Mouse (Mus musculus) cerebellum, postnatal 36 days (tissue): ENCODE data around the gene Psd.

Experiments used
- DNase-seq, 2 experiments: peaks; one replicate each; pipeline ENCODE4 v3.0.0; 2021 to 2022; ENCODE audit warnings: mixed read lengths in 2 of 2

Gene Psd

DNA sequence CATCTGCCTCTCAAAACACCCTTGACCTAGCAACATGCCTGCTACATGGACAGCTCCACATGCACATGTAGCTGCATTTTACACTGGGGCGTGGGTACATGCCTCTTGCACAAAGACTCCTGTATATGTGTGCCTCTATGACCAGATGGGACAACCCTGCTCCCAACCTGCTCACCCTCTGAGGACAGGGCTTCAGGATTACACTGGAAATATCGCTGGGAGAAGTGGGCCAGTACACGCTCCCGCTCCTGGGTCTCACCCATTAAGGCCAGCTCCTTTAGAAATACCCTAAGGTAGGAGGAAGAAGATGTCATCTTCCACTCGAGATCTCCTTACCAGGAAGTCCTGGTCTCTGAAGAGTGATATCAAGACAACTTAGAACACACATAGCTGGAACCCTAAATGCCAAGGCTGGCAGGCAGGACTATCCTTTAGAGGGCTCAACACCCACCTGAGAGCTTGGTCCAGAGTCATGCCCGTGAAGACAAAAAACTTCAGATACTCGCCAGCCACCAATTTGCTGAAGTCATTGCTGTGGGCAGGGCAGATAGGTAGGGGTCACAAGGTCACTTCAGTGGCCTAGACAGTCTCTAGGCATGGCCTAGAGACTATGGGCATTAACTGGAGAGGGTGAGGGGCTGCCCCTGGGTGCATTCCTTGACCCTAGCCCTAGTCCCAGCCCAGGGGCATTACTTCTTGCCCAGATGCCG lies 6.7 kb downstream of the Psd start:
- peak in 1 of 2 experiments; percentile 19 for DNase-seq

GRCm38 (mm10) chr19:46318586-46319378 lies 8.2 kb downstream of the Psd start:
- peak; percentile 52 to 70 for DNase-seq

- DNase-seq = peak; percentile 35 to 38
Observed at GRCm38 (mm10) chr19:46318031-46318471, 8.9 kb downstream of the Psd start.

DNA sequence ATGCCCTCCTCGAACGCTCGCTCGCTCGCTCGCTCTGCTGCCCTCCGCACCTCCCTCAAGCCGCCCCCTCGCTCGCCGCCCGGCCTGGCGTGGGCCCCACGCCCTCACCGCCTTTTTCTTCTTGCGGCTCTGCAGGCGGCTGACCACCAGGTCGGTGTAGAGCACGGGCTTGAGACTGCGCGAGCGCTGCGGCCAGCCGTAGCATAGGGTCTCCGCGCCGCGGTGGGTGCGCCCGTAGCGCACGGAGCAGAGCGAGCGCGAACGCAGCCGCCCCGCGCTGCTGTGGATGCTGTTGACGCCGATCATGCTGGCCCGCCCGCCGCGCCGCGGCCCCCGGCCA lies 9.4 kb downstream of the Psd start:
- DNase-seq = peak in 1 of 2 experiments; percentile 13

- DNase-seq = peak; percentile 8 to 11
Observed at GRCm38 (mm10) chr19:46316846-46317545, 10.0 kb downstream of the Psd start.

GRCm38 (mm10) chr19:46315752-46316610 lies 11.0 kb downstream of the Psd start:
- peak in 1 of 2 experiments; percentile 3 for DNase-seq

GRCm38 (mm10) chr19:46314872-46315742 lies 11.8 kb downstream of the Psd start:
- DNase-seq = no peak

DNA sequence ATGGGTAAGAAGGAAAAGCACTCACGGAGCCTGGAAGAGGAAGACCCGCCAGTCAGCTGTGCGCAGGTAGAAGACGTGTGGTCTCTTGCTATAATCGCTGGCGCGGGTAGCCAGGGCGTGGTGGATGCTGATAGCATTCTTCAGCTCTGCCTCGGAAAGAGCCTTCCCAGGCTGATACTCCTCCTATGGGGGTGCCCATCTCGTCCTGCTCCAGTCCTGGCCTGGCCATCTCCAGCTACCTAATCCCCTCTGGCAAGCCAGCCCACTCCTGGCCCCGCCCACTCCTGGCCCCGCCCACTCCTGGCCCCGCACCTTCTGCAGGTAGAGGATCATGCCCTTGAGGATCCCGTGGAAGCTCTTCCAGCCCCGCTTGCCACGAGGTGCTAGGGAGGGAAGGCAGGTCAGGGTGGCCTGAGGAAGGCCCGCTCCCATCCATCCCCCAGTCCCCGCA lies 12.8 kb downstream of the Psd start:
- peak in 1 of 2 experiments; percentile 30 for DNase-seq

DNA sequence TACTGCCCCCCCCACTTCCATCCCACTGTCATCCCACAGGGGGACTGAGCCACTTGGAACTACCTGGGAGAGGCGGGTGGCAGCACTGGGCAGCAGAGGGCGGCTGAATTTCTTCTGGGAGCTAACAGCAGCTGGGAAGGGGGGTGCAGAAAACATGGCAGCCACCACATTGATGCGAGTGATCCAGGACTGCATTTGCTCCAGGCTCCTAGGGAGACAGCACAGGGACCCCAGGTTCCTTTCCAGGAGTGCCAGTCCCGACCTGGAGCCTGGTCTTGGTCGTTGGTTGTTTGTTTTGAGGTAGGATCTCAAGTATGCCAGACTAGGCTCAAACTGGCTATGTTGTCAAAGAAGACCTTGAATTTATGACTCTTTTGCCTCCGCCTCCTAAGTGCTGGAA lies 13.4 kb downstream of the Psd start:
- no peak for DNase-seq

DNA sequence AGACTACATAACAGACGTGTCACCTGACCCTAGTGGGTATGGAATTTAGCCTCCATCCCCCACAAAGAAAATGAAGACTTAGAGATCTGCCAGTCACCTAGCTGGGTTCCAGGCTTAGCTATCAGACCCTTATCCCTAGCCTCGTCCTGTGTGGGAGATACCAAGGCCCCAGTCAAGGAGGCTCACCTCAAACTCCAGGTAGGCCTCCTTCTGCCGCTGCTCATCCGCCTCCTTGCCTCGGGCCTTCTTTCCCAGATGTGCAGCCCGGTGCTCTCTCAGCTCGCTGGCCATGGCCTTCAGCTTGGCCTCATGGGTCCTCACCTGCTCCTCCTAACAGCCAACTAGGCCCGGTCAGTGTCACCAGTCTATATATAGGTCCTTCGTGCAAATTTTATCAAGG lies 13.8 kb downstream of the Psd start:
- no peak for DNase-seq

GRCm38 (mm10) chr19:46312566-46312965 lies 14.4 kb downstream of the Psd start:
- DNase-seq = peak in 1 of 2 experiments; percentile 12

GRCm38 (mm10) chr19:46311341-46311740 lies 15.6 kb downstream of the Psd start:
- no peak for DNase-seq

DNA sequence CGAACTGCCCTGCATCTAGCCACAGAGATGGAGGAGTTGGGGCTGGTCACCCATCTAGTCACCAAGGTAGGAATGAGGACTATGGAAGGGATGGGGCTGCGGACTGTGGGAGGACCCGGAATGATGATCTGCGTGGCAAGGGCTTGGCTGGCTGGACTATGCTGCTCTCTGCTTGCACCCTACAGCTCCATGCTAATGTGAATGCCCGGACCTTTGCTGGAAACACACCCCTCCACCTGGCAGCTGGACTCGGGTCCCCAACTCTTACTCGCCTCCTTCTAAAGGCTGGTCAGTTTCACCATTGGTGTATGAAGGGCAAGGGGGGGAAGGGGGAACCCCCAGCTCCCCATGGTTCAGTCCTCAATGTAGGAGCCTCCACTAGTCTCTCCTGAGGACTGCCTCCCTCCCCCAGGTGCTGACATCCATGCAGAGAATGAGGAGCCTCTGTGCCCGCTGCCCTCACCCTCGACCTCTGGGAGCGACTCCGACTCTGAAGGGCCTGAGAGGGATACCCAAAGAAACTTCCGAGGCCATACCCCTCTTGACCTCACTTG lies 16.6 kb downstream of the Psd start:
- no peak for DNase-seq

- DNase-seq = peak in 1 of 2 experiments; percentile 21
Observed at GRCm38 (mm10) chr19:46309651-46310305, 17.2 kb downstream of the Psd start.

- peak; percentile 89 to 92 for DNase-seq
Observed at GRCm38 (mm10) chr19:46308706-46309435, 18.1 kb downstream of the Psd start.

GRCm38 (mm10) chr19:46308303-46308702 lies 18.7 kb downstream of the Psd start:
- DNase-seq = peak in 1 of 2 experiments; percentile 18

DNA sequence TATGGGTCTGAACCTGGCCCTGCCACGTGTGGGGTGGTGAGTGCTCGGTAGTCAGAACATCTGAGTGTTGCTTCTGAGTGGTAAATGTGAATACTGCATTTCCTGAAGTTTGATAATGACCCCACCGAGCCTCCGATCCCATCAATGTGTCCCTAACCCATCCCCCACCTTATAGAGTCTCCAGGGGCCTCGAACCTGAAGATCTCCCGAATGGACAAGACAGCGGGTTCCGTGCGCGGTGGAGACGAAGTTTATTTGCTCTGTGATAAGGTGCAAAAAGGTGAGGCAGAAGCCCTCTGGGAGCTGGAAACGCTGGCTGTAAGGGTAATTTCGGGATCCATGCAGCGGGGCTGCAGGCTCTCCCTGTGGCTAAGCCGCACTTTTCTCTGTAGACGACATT lies 19.2 kb downstream of the Psd start:
- no peak for DNase-seq

GRCm38 (mm10) chr19:46306751-46307289 lies 20.1 kb downstream of the Psd start:
- DNase-seq = no peak

GRCm38 (mm10) chr19:46306268-46306610 lies 20.7 kb downstream of the Psd start:
- DNase-seq = no peak
